Mouse (Mus musculus) limb, embryonic 15.5 days (tissue): ENCODE results near the gene Krt17. TPM values are rescaled to one million over a fixed set of nuclear protein-coding genes. Genes with fewer than 3 reads are reported as not detected.

Experiments used
- polyA plus RNA-seq: library from polyadenylated mRNA; unstranded; fragments of >200 nt; fragmentation: Nextera tagmentation; extraction: Ambion mirVana; gene quantifications from 2 replicates; pipeline ENCODE4 v1.2.1, GENCODE M21; 2015

Gene Krt17
- polyA plus RNA-seq, 1 experiment from 2014 or later: 267 TPM

Other genes with a start within 250 kb of the Krt17 start
- 0.18 and 0.58 TPM in 2 replicates for gene Krt33a, start 244.8 kb downstream of the Krt17 start, polyA plus RNA-seq
- gene Krt33b, start 231.2 kb downstream of the Krt17 start, polyA plus RNA-seq: 1.1 and 1.7 TPM in 2 replicates
- 1.1 and 2.6 TPM in 2 replicates for gene Krt34, start 219.5 kb downstream of the Krt17 start, polyA plus RNA-seq
- gene Krt31, start 210.5 kb downstream of the Krt17 start, polyA plus RNA-seq: 2.5 and 5.4 TPM in 2 replicates
- 2.0 and 2.4 TPM in 2 replicates for gene Krt32, start 172.8 kb downstream of the Krt17 start, polyA plus RNA-seq
- 23.6 and 26.4 TPM in 2 replicates for gene Krt35, start 164.8 kb downstream of the Krt17 start, polyA plus RNA-seq
- gene Krt36, start 155.4 kb downstream of the Krt17 start, polyA plus RNA-seq: 55.9 and 83.7 TPM in 2 replicates
- gene Krt13, start 139.5 kb downstream of the Krt17 start, polyA plus RNA-seq: 50.3 and 60.2 TPM in 2 replicates
- 1,213 and 1,252 TPM in 2 replicates for gene Krt15, start 125.1 kb downstream of the Krt17 start, polyA plus RNA-seq
- gene Krt19, start 112.4 kb downstream of the Krt17 start, polyA plus RNA-seq: 417 and 437 TPM in 2 replicates
- gene Krt9, start 67.8 kb downstream of the Krt17 start, polyA plus RNA-seq: 0.13 and 0.24 TPM in 2 replicates
- 1,243 and 1,298 TPM in 2 replicates for gene Krt14, start 53.5 kb downstream of the Krt17 start, polyA plus RNA-seq
- gene Krt16, start 12.1 kb downstream of the Krt17 start, polyA plus RNA-seq: 11.7 and 16.2 TPM in 2 replicates
- 0.15 TPM in 1 of 2 replicates, not detected in the other for gene Krt42, start 8.8 kb upstream of the Krt17 start, polyA plus RNA-seq
- 1,535 and 1,764 TPM in 2 replicates for gene Eif1, start 58.9 kb upstream of the Krt17 start, polyA plus RNA-seq
- gene Gast, start 73.4 kb upstream of the Krt17 start, polyA plus RNA-seq: 3.1 and 4.0 TPM in 2 replicates
- 1.9 and 2.8 TPM in 2 replicates for gene Hap1, start 95.1 kb upstream of the Krt17 start, polyA plus RNA-seq
- gene Jup, start 136.7 kb upstream of the Krt17 start, polyA plus RNA-seq: 305 and 309 TPM in 2 replicates
- 107 and 114 TPM in 2 replicates for gene P3h4, start 153.8 kb upstream of the Krt17 start, polyA plus RNA-seq
- 210 and 239 TPM in 2 replicates for gene Fkbp10, start 154.7 kb upstream of the Krt17 start, polyA plus RNA-seq
- gene Nt5c3b, start 180.8 kb upstream of the Krt17 start, polyA plus RNA-seq: 137 and 141 TPM in 2 replicates
- gene Klhl10, start 180.9 kb upstream of the Krt17 start, polyA plus RNA-seq: 0.64 and 0.70 TPM in 2 replicates
- 9.5 and 10.0 TPM in 2 replicates for gene Klhl11, start 211.7 kb upstream of the Krt17 start, polyA plus RNA-seq